Mouse (Mus musculus) frontal cortex, adult (tissue): ENCODE data around the gene Fchsd2.
A peak's percentile ranks its signal among the peaks of the same experiment; 100 is the strongest.

Experiments
- ATAC-seq: cut with Nextera tagmentation; 2 replicates; pipeline ENCODE4 v1.9.2; 2017; ENCODE audit warnings: mild to moderate bottlenecking, moderate library complexity, mixed read lengths; ENCODE audit not compliant: low TSS enrichment

Gene Fchsd2

GRCm38 (mm10) chr7:101072123-101072740, 20.4 kb upstream of the Fchsd2 start:
- ATAC-seq, result no peak

DNA sequence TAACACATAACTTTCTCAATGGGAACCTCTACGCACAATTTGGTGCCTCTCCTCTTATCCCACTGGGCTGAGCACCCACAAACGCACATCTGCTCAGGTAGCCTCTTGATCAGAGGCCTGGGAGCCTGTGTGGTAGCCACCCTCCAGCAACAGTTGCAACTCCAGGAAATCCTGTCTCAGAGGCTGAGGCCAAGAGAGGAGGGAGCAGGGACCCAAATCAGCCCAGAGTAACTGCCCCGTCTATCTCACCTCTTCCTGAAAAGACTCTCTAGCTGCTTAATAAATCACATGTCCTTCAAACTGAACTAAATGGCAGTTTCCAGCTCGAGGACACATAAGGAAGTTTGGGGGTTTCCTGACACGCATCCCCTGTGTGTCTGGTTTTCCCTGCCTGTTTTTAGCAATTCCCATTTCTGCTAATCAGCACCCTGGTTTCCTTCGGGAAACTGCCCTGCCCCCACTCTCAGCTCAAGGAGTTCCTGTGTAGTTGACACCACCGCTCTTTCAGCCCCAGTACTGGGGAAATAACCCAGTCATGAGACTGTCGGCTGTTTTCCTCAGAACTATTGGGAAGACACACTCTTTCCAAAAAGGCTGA, 18.4 kb upstream of the Fchsd2 start:
- ATAC-seq, result no peak

DNA sequence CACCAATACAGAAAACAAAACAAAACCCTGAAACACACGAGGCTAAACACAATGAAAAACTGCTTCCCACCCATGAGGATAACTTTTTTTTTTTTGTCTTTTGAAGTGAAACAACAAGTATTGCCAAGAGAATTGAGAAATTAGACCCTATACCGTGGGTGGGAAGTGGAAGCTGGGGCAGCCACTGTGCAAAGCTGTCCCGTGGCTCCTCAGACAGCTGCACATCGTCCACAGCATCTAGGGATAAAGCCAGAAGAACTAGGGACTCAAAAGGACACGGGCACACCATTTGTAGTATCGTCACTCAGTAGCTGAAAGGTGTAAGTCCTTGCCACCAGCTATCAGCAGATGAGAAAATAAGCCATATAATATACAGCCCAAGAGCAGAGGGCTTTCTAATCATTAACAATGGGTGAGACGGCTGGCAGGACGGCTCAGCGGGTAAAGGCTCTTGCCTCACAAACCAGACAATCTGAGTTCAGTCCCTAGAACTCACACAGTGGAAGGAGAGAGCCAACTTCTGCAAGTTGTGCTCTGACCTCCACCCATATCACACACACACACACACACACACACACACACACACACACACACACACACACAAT, 9.0 kb upstream of the Fchsd2 start:
- ATAC-seq, result no peak

DNA sequence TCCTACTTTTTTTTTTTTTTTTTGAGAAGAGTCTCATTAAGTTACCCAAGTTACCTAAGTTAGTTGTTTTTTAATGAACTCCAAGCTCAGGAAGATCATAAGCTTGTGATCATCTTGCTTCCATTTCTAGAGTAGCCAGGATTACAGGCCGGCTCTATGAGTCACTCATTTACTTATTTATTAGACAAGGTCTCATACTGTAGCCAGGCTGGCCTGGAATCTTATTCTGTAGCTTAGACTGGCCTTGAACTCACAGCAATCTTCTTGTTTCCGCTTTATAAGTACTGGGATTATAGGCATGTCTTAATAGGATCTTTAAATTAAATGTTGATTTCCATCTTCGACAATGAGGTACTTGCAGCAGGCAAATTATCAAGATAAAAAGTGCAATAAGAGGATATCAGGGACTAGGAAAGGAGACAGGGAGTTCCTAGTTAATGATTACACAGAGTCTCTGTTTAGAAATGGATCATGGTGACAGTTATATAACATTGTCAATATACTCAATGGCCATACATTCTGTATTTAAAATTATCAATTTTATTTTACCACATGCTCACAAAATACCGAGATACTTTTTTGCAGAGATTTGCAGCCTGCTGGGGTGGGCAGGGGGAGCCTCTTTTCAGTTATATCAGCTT, 7.7 kb upstream of the Fchsd2 start:
- ATAC-seq, result no peak

DNA sequence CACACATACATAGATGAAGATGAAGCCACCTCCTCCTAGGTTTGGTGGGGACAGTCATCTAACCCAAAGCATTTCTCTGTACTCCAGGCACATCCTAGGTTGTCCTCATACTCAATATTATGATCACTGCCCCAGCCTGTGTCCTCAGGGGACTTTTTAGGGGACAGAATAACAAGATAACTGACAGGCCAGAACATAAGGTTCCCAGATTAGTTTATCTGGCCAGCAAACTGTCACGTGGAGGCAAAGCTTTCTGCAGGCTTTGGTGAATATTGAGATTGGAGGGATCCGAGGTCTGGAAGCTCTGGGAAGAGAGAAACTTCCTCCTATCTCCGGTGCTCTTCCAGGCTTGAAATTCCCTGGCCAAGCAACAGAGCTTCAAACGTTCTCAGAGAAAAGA, 6.9 kb upstream of the Fchsd2 start:
- ATAC-seq, result no peak

GRCm38 (mm10) chr7:101088687-101089086, 4.0 kb upstream of the Fchsd2 start:
- ATAC-seq, result peak; percentile 65

GRCm38 (mm10) chr7:101089242-101089641, 3.4 kb upstream of the Fchsd2 start:
- ATAC-seq, result no peak

DNA sequence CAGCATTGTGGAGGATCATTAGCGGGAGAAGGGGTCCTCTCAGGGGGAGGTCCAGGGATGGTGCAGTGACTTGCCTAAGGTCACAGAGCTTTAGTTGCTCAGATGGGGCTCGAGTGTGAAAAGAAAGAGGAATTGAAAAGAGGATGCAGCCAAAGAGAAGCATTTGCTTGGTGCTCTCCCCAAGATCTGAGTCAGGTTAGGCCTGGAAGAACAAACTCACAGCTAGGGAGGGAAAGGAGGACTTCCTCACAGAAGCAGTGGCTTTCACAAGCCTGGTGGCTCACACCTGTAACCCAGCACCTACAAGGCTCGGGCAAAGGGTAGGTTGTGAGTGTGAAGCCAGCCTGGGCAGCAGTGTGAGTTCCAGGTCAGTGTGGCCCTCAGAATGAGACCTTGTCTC, 568 bp downstream of the Fchsd2 start:
- ATAC-seq, result no peak

GRCm38 (mm10) chr7:101094746-101095145, 2.1 kb downstream of the Fchsd2 start:
- ATAC-seq, result no peak

DNA sequence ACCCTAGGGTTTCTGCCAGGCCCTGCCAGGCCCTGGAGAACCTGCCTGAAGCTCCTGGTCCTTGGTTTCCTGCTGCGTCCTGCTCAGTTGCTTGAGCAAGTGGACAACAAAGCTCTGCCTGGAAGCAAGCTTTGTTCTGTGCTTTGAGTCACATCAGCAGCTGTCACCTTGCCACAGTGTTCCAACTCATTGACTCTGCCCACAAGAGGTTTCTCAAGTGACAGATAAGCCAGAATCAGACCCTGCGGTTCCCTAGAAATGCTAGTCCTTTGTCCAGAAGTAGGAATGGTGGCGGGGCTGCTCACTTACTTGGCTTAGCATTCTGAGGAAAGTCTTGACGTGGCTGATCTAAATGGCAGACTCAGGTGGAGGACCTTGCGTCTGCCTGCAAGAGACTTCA, 2.9 kb downstream of the Fchsd2 start:
- no peak for ATAC-seq

GRCm38 (mm10) chr7:101096576-101096975, 3.9 kb downstream of the Fchsd2 start:
- no peak for ATAC-seq

DNA sequence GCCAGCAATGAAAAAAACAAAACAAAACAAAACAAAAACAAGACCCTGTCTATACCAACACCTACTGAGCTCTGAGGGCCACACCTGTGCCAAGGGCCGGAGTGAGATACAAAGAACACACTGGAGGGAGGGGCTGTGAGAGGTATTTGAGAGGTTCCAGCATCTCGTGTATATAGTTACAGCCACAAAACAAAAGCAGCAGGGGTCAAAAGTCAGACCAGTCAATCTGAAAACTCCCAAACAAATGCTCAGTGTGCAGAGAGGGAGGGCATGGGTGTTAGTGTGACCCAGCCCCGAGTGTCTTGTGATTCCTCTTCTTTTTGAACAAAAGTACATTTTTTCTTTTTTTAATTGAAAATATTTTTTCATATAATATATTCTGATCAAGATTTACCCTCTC, 4.4 kb downstream of the Fchsd2 start:
- no peak for ATAC-seq

- ATAC-seq, result no peak
These were observed 7.3 kb downstream of the Fchsd2 start for GRCm38 (mm10) chr7:101099981-101100380.

- peak; percentile 86 for ATAC-seq
These were observed 8.6 kb downstream of the Fchsd2 start for GRCm38 (mm10) chr7:101101156-101101691.

DNA sequence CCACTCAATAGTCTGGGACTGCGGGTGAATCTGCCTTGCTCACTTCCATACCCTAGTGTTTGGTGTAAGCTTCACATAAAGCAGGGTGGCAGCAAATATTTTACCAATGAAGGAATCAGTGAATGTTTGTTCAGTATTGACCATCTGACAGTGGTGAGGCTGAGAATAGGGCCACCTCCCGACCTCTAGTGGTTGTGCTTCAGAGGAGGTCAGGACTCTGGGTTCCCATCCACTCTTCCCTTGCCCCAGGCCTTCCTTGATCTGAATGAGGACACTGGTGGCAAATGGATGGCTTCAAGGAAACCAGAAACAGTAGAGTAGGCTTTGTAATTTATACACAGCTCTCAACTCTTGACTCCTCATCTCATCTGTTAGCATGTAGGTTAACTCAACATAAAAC, 14.0 kb downstream of the Fchsd2 start:
- no peak for ATAC-seq

GRCm38 (mm10) chr7:101107073-101107810, 14.6 kb downstream of the Fchsd2 start:
- no peak for ATAC-seq

- peak; percentile 89 for ATAC-seq
These were observed 15.4 kb downstream of the Fchsd2 start for GRCm38 (mm10) chr7:101107968-101108652.

DNA sequence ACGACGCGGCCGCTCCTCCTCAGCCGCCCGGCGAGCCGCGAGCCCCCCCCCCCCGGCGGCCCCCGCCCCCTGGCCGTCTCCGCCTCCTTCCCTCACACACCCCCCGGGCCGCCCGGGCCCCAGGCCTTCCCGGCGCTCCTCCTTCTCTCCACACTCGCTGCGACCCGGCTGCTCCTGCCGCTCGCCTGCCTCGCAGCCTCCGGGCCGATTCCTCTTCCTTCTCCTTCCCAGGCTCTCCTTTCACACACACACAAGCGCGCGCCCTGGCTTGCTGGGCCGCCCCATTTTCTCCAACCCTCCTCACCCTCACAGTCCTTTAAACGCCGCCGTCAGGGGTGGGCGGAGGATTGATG, 16.0 kb downstream of the Fchsd2 start:
- ATAC-seq, result peak; percentile 41; the same call in 1 of the 2 replicates

- no peak for ATAC-seq
These were observed 16.6 kb downstream of the Fchsd2 start for GRCm38 (mm10) chr7:101109006-101109855.

DNA sequence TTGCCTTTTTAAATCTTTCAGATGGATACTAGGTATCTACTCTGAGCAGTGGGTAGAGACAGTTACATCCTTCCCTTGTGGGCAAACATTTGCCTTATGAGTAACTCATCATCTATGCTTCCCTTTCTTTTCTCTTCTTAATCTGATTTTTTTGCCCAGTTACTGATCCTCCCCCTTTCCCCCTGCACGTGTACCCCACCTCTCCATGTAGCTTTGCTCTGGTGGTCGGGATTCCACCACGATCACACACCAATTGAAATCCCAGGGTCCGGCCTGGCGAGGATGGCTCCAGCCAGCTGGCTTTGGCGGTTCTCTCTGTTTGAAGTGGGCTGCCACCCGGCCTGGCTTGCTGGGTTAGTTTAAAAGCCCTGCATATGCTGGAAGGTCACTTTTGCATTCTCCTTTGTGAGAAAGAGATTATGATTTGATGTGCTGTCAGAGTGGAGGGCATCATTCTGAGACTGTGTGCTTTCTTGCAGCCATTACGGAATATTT, 17.2 kb downstream of the Fchsd2 start:
- no peak for ATAC-seq
